Mouse (Mus musculus) C2C12 (cell line): ENCODE measurements at regions not wholly inside any gene's neighbourhood (a gene's known extent, or its start where the extent isn't known, plus 50 kb on each side); places are given as distances from the start of the nearest gene placed in this dataset.

ENCODE experiments used
- CTCF ChIP-seq: IDR thresholded peaks from one replicate; pipeline ENCODE4 v1.5.1; 2011; ENCODE audit not compliant: control insufficient read depth, insufficient read depth, insufficient read length
- MYOD1 ChIP-seq: IDR thresholded peaks from one replicate; pipeline ENCODE4 v1.6.1; 2011; ENCODE audit warnings: low read depth; ENCODE audit not compliant: control insufficient read depth, insufficient read length
- USF1 ChIP-seq: IDR thresholded peaks from one replicate; pipeline ENCODE4 v1.6.1; 2011; ENCODE audit warnings: low read depth, mild to moderate bottlenecking, control low read depth, moderate library complexity

DNA sequence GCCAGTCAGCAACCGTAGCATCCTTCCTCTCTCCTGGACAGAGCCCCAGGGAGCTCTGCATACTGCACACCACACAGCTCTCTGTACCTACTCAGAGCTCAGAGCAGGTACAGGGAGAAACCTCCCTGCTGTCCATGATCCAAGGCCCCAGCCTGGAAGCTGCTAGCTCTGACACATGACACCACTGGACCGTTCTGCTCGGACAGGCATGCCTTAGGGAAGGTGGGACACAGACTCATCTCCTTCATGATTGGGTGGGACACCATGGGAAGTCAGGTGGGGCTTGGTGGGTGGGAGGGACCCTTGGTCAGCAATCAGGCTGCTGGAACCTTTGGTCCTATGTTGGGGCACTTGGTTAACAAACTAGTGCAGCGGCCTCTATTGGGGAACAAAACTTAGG lies 124.7 kb upstream of the Rybp start:
- TF ChIP-seq CTCF (no peak), USF1 (no peak), MYOD1 (no peak)
